Mouse (Mus musculus) neural tube, embryonic 15.5 days (tissue): ENCODE results near the gene Mpv17l2. TPM values are rescaled to one million over a fixed set of nuclear protein-coding genes. Genes with fewer than 3 reads are reported as not detected.
A peak's percentile ranks its signal among the peaks of the same experiment; 100 is the strongest.

Experiments used
- ATAC-seq: fragments of 200-750 bp; cut with Nextera tagmentation; 2 replicates; pipeline ENCODE4 v1.8.0; 2017; ENCODE audit warnings: mild to moderate bottlenecking, moderate TSS enrichment, moderate library complexity; ENCODE audit not compliant: low FRiP score
- H3K27ac ChIP-seq: fragments of 300-500 bp; sonication (generic); replicated peaks from 2 replicates; pipeline ENCODE4 v1.5.1; 2015; ENCODE audit warnings: mild to moderate bottlenecking, inconsistent platforms
- H3K27me3 ChIP-seq: fragments of 300-500 bp; sonication (generic); replicated peaks from 2 replicates; pipeline ENCODE4 v1.6.1; 2015; ENCODE audit warnings: inconsistent platforms
- H3K36me3 ChIP-seq: fragments of 300-500 bp; sonication (generic); 2 replicates; pipeline ENCODE4 v1.6.1; 2015; ENCODE audit warnings: inconsistent platforms
- H3K4me1 ChIP-seq: fragments of 300-500 bp; sonication (generic); 2 replicates; pipeline ENCODE4 v1.6.1; 2015; ENCODE audit warnings: inconsistent platforms
- H3K4me2 ChIP-seq: fragments of 300-500 bp; sonication (generic); 2 replicates; pipeline ENCODE4 v1.6.1; 2015; ENCODE audit warnings: inconsistent platforms, mild to moderate bottlenecking, moderate library complexity
- H3K4me3 ChIP-seq: fragments of 300-500 bp; sonication (generic); replicated peaks from 2 replicates; pipeline ENCODE4 v1.5.1; 2015; ENCODE audit warnings: mild to moderate bottlenecking, inconsistent platforms
- H3K9ac ChIP-seq: fragments of 300-500 bp; sonication (generic); replicated peaks from 2 replicates; pipeline ENCODE4 v1.6.1; 2015; ENCODE audit warnings: mild to moderate bottlenecking, inconsistent platforms
- H3K9me3 ChIP-seq: fragments of 300-500 bp; sonication (generic); replicated peaks from 2 replicates; pipeline ENCODE4 v1.6.1; 2016; ENCODE audit warnings: inconsistent platforms
- WGBS: fragments of 180-500 bp; shearing (Covaris S2); methylation state at CpG from one replicate; pipeline ENCODE4 v1.1.7; 2015; ENCODE audit warnings: mixed read lengths; 5-methylcytosine and 5-hydroxymethylcytosine counted together
- polyA plus RNA-seq: library from polyadenylated mRNA; unstranded; fragments of >200 nt; fragmentation: Nextera tagmentation; extraction: Ambion mirVana; gene quantifications from 2 replicates; pipeline ENCODE4 v1.2.1, GENCODE M21; 2015

Gene Mpv17l2
- polyA plus RNA-seq, 1 experiment from 2014 or later = 43.5 TPM

DNA sequence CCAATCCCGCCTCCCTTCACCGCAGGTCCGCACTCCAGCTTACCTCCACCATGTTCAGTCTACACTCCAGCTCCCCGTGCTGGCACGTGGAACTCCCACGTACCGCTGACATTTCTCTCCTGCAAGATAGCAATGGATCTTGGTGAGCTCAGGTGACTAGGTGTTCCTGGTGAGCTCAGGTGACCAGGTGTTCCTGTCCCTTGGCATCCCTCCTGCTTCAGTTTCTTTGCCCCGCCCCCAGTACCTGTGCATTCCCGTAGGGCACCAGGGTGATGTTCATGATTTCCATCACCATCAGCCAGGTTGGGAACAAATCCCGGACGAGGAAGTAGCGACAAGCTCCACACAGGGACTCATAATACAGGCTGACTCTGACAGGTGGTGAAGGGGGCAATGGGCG is 3.9 kb upstream of the Mpv17l2 start:
- ATAC-seq = no peak
- H3K4me3 ChIP-seq = no peak overlapping the region
- H3K9ac ChIP-seq = no peak overlapping the region
- 0 out of 2 replicates have a peak, but pooled peaks cover 4% of the 10 kb centered on the region for H3K27me3 ChIP-seq
- peaks cover 16% of the 10 kb centered on the region for H3K36me3 ChIP-seq
- 96% methylated on average over 13 of the region's 13 CpGs for WGBS
- peaks cover 40% of the 10 kb centered on the region for H3K4me1 ChIP-seq
- no peak overlapping the region for H3K4me2 ChIP-seq
- no peak overlapping the region for H3K27ac ChIP-seq
- no peaks in the 10 kb centered on the region for H3K9me3 ChIP-seq

DNA sequence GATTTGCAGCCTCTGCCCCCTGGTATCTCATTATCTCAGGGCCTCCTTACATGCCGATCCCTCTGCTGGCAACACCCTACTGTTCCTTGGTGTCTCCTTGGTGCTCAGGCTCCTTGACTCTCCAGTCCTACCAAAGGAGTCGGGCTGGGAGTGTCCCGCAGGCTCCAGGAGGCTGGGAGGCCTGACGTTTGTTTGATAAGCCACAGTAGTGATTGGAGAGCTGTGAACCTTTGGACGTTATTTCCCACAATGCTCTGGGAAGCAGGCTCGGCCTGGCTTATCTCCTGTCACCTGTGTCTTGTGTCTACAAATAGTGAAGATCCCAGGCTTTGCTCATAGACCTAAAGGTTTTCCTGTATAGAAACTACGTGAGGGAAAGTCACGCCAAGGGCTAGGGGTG is 3.3 kb upstream of the Mpv17l2 start:
- H3K27ac ChIP-seq = no peak overlapping the region
- ATAC-seq = no peak
- no peaks in the 10 kb centered on the region for H3K9me3 ChIP-seq
- H3K4me2 ChIP-seq = no peak overlapping the region
- H3K9ac ChIP-seq = no peak overlapping the region
- WGBS = 85% methylated on average over 8 of the region's 8 CpGs
- peaks cover 40% of the 10 kb centered on the region for H3K4me1 ChIP-seq
- H3K27me3 ChIP-seq = 0 out of 2 replicates have a peak, but pooled peaks cover 4% of the 10 kb centered on the region
- peaks cover 13% of the 10 kb centered on the region for H3K36me3 ChIP-seq
- H3K4me3 ChIP-seq = no peak overlapping the region

DNA sequence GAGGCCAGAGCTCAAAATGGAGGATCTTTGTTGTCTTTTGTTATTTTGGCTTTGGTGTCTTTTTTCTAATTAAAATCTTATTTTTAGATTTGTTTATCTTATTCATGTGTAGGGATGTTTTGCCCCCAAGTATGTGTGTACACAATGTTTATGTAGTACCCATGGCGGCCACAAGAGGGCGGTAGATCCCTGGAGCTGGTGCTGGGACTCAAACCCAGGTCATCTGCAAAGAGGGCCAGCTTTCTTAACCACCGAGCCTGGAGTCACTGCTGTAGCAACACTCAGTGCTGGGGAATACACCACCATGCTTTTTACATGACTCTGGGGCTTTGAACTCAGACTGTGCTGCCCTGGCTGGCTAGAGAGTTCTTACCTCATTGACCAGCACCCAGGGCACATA is 2.6 kb upstream of the Mpv17l2 start:
- H3K4me2 ChIP-seq = no peak overlapping the region
- no peak overlapping the region for H3K27ac ChIP-seq
- no peak overlapping the region for H3K9ac ChIP-seq
- H3K4me1 ChIP-seq = peaks cover 45% of the 10 kb centered on the region
- ATAC-seq = no peak
- WGBS = 5% methylated on average over 3 of the region's 3 CpGs
- H3K4me3 ChIP-seq = no peak overlapping the region
- H3K9me3 ChIP-seq = no peaks in the 10 kb centered on the region
- 0 out of 2 replicates have a peak, but pooled peaks cover 4% of the 10 kb centered on the region for H3K27me3 ChIP-seq
- H3K36me3 ChIP-seq = peaks cover 12% of the 10 kb centered on the region

DNA sequence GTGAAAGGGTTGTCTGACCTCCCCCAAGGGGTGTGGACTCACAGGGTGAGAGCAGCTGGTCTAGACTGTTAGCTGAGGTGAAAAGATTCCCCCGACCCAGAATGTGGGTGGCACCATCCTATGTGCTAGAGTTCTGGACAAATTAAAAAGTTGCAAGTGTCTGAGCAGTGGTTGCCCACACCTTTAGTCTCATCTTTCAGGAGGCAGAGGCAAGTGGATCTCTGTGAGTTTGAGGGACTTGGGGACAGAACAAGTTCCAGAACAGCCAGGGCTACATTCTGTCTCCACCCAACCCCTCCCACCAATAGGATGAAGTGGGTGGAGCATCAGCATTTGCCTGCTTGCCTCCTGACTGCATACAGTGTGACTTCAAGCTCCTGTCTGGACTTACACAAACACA is 1.4 kb upstream of the Mpv17l2 start:
- no peak overlapping the region for H3K4me3 ChIP-seq
- peaks cover 18% of the 10 kb centered on the region for H3K36me3 ChIP-seq
- ATAC-seq = no peak
- peaks cover 52% of the 10 kb centered on the region for H3K4me1 ChIP-seq
- 0 out of 2 replicates have a peak, but pooled peaks cover 4% of the 10 kb centered on the region for H3K27me3 ChIP-seq
- H3K27ac ChIP-seq = no peak overlapping the region
- WGBS = 91% methylated on average over 1 of the region's 1 CpGs
- no peak overlapping the region for H3K9ac ChIP-seq
- H3K4me2 ChIP-seq = no peak overlapping the region
- H3K9me3 ChIP-seq = no peaks in the 10 kb centered on the region

DNA sequence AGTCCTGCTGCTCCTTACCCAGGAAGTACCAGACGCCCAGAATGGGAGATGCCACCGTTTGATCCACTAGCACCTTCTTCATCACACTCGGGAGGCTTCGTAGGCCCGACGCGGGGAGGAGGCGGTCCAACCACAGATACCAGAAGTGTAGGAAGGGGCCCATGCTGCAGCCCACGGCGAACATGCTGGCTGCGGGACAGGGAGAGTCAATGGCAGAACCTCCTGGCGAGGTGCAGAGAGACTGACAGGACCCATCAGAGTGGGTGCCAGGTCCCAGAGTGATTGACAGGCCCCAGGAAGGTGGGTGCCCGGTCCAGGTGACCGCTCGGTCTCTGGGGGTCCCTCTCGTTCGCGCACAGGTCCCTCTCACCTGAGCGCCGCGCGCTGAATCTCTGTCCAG is 396 bp downstream of the Mpv17l2 start:
- Histone ChIP-seq H3K4me1 (peaks cover 54% of the 10 kb centered on the region), H3K9me3 (no peaks in the 10 kb centered on the region), H3K27me3 (no peaks in the 10 kb centered on the region), H3K36me3 (peaks cover 32% of the 10 kb centered on the region), H3K27ac (peak overlapping the region; percentile 85), H3K4me3 (peak overlapping the region; percentile 75), H3K4me2 (peak overlapping the region; percentile 98), H3K9ac (peak overlapping the region; percentile 84)
- under 1% methylated on average over 22 of the region's 22 CpGs for WGBS
- no peak for ATAC-seq

DNA sequence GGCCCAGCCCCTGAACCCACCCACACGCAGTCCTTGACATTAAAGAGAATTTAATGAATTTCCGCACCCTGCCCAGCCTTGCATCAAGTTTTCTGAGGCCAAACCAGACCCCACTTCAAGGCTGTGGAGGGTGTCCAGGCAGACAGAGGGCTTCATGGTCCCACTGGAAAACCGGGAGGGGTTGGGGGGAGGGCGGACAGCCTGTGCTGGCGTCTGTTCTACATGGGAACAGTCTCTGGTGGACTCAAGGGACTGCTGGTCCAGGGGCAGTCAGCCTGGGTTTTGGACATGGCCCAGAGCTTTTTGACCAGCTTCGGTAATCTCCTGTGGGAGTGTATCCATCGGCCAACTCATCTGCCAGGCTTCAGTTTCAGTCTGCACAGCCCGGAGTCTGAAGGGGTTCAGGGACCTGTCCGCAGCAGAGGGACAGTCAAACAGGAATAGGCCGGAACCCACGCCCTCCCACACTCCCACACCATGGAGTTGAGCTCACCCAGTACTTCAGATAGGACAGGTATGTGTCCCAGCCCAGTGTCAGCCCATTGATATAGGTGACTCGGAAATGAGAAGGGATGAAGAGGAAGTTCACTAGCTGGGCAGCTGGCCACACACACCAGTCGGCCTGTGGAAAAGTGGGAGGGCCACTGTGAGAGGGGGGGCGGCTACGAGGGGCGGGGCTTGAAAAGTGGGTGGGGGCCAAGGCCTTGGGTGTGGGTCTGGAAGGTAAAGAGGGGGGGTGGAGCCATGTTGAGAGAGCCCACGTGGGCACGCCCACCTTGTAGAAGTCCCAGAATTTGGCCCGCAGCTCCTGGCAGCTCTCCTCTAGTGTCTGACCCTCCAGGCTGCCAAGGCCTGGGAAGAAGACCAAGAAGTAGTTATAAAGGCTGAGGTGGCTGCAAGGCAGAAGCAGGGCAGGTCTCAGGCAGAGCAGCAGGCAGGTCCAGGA is 1.9 kb downstream of the Mpv17l2 start:
- Histone ChIP-seq H3K36me3 (peaks cover 32% of the 10 kb centered on the region), H3K9me3 (no peaks in the 10 kb centered on the region), H3K4me1 (peaks cover 59% of the 10 kb centered on the region), H3K27me3 (no peaks in the 10 kb centered on the region), H3K27ac (no peak overlapping the region; the same call in 1 of the 2 replicates), H3K9ac (peak overlapping the region; percentile 84; the same call in 1 of the 2 replicates), H3K4me2 (peak overlapping the region; percentile 98), H3K4me3 (no peak overlapping the region)
- no peak for ATAC-seq
- WGBS = 66% methylated on average over 19 of the region's 19 CpGs

DNA sequence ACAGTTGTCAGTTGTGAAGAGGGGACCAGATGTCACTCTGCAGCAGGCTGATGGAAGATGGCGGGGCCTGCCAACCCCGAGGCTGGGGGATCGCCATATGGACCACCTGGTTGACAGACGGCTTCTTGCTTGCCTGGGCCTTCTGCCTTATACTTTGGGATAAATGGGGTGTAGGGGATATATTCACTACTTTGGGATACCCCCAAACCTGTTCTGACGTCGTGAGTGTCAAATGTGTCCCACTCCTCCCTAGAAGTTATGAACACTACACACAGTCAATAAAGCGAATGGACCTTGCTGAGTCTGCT is 2.5 kb downstream of the Mpv17l2 start:
- no peak for ATAC-seq
- no peaks in the 10 kb centered on the region for H3K9me3 ChIP-seq
- no peak overlapping the region for H3K27ac ChIP-seq
- no peak overlapping the region for H3K4me3 ChIP-seq
- no peaks in the 10 kb centered on the region for H3K27me3 ChIP-seq
- H3K4me2 ChIP-seq = no peak overlapping the region
- H3K4me1 ChIP-seq = peaks cover 62% of the 10 kb centered on the region
- 76% methylated on average over 7 of the region's 7 CpGs for WGBS
- H3K9ac ChIP-seq = no peak overlapping the region
- H3K36me3 ChIP-seq = peaks cover 32% of the 10 kb centered on the region

DNA sequence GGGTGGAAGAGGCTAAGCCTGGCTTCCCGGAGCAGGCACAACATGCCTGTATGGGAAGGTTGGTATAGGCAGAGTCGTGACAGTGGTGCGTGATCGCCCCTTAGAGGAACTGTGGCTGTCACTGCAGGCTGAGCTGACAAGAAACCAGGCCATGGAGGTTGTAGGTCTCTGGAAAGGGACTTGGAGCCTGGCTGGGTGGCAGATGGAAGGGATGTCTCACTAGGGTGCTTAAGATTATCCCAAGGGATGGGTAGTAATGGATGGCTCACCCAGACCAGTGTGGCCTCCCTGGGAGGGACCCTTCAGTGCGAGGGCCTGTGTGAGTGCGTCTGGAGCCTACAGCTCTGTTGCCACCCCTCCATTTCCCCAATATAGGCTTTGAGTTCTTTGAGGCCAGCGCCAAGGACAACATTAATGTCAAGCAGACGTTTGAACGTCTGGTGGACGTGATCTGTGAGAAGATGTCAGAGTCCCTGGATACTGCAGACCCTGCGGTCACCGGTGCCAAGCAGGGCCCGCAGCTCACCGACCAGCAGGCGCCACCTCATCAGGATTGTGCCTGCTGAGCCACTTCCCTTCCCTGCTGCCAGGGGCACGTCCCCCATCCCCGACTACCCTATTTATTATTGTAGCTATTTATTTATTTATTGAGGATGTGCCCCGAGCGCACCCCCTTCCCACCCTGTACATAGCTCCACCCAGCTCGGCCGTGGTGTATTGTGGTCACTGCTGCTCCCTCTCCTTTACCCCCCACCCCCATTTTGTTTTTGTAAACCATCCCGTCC is 3.0 kb downstream of the Mpv17l2 start:
- 61% methylated on average over 22 of the region's 22 CpGs for WGBS
- Histone ChIP-seq H3K4me2 (no peak overlapping the region), H3K36me3 (peaks cover 32% of the 10 kb centered on the region), H3K27me3 (no peaks in the 10 kb centered on the region), H3K9ac (peak overlapping the region; percentile 0; the same call in 1 of the 2 replicates), H3K4me1 (peaks cover 66% of the 10 kb centered on the region), H3K4me3 (no peak overlapping the region), H3K9me3 (no peaks in the 10 kb centered on the region), H3K27ac (0 out of 2 replicates have a peak overlapping the region, but pooled peaks have one; percentile 19)
- ATAC-seq = no peak

DNA sequence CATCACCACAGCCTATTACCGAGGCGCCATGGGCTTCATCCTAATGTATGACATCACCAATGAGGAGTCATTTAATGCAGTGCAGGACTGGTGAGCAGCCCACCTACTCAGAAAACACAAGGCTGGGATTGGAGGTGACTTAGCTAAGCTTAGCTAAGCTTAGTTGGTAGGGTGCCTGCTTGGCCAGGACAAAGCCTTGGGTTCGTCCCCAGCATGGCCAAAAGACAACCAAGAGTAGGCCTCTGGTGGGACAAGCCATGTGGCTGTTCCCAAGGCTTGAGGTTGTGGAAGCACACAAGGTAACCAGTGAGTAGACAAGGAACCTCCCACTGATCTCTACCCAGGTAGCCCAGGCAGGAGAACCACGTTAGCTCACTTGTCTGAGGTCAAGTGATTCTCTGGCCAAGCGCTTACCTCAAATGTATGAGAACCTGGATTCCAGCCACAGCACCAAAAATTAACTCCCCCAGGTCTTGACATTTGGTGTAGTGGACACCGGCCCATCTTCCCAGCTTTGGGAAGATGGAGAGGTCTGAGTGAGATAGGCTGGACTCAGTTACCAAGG is 4.2 kb downstream of the Mpv17l2 start:
- Histone ChIP-seq H3K9me3 (no peaks in the 10 kb centered on the region), H3K4me2 (no peak overlapping the region), H3K36me3 (peaks cover 32% of the 10 kb centered on the region), H3K9ac (no peak overlapping the region), H3K27ac (no peak overlapping the region), H3K4me3 (peak overlapping the region; percentile 69; the same call in 1 of the 2 replicates), H3K27me3 (no peaks in the 10 kb centered on the region), H3K4me1 (peaks cover 65% of the 10 kb centered on the region)
- 93% methylated on average over 6 of the region's 6 CpGs for WGBS
- no peak for ATAC-seq

DNA sequence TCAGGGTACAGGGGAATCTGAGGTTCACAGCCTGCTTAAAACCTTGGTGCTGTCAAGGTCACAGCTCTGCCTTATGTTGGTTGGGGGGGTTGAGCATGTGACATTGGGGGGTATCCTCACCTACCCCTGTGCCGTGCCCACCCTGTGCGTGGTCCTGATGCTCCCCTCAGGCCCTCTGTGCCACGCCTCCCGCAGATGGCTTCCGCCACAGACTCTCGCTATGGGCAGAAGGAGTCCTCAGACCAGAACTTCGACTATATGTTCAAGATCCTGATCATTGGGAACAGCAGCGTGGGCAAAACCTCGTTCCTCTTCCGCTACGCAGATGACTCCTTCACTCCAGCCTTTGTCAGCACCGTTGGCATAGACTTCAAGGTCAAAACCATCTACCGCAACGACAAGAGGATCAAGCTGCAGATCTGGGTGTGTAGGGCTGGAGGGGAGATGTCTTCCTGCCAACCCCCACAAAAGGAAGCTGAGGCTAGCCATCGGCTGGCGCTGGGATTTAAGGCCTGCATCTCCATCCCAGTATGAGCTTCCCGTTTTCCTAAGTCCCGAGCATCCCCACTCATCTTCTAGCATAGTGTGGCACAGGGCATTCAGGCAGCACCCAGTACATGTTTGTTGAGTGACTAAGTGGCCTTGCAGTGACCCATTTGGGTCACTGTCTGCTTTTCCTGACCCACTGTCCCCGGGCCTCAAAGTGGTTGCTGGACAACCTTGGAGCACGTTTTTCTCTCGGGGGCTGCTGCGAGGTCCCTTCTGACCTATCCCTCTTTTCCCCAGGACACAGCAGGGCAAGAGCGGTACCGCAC is 4.9 kb downstream of the Mpv17l2 start:
- peaks cover 59% of the 10 kb centered on the region for H3K4me1 ChIP-seq

More for the DNA sequence above, 4.9 kb downstream of the Mpv17l2 start:
- no peaks in the 10 kb centered on the region for H3K27me3 ChIP-seq
- peak overlapping the region; percentile 73 for H3K4me2 ChIP-seq
- no peaks in the 10 kb centered on the region for H3K9me3 ChIP-seq
- peak overlapping the region; percentile 69 for H3K4me3 ChIP-seq
- 81% methylated on average over 24 of the region's 24 CpGs for WGBS
- peak overlapping the region; percentile 92 for H3K27ac ChIP-seq
- ATAC-seq = no peak
- H3K36me3 ChIP-seq = peaks cover 32% of the 10 kb centered on the region
- peak overlapping the region; percentile 78 for H3K9ac ChIP-seq
